Mouse (Mus musculus) G1E-ER4 (cell line): ENCODE data around the gene C1qb. TPM values are rescaled to one million over a fixed set of nuclear protein-coding genes. Genes with fewer than 3 reads are reported as not detected.

Experiments
- GATA1 ChIP-seq: IDR thresholded peaks from one replicate; pipeline ENCODE4 v1.8.0; 2012; ENCODE audit warnings: low read length, inconsistent platforms
- polyA plus RNA-seq: library from polyadenylated mRNA; stranded (reverse); fragments of >175 nt; gene quantifications from 2 replicates; pipeline ENCODE4 v1.2.3, GENCODE M21; 2012

The C1qb gene
- polyA plus RNA-seq, 1 experiment, result not detected

DNA sequence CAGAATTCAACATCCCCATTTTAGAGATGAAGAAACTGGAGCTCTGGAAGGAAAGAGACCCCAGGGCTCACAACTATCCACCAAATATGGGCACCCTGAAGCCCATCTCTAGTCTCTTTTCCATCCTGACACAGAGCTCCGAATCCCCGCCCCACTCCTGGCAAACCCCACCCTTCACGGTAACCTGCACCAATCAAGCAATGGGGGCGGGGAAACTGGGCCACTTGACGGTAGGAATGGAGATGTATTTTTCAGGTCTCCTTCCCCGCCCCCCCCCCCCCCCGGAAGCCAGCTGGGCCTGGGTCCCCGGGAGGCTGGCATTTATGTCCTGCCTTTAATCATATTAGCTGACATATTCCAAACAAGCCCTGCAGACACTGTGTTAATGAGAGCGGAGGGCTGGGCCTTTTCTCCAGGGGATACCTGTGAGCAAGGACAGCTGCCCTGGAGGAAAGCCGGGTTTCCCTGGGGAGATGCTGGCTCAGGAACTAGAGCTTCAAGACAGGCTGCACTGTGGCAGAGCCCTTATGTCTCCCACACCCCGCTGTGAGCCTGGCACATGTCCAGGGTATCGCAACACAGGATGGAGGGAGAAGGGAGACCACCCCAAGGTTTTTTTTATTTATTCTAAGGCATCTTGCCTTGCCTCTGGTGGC is 18.2 kb downstream of the C1qb start:
- TF ChIP-seq GATA1, result no peak

DNA sequence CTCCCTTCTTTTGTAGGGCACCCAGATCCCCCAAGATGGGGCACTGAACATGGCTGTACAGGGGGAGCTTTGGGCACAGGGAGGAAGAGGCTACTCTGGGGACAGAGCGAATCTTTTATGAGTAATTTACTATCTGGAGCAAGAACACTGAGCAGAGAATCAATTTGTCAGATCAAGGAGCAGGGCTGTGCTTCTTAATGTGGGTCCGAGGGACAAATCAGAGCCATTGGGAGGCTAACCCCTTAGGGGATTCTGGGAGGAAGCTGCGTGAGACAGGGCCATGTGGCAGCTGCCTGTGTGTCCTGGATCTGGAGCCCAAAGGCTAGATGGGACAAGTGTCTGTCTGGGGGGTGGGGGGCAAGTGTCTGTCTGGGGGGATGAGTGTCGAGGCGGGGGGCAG is 20.5 kb downstream of the C1qb start:
- TF ChIP-seq GATA1, result no peak

DNA sequence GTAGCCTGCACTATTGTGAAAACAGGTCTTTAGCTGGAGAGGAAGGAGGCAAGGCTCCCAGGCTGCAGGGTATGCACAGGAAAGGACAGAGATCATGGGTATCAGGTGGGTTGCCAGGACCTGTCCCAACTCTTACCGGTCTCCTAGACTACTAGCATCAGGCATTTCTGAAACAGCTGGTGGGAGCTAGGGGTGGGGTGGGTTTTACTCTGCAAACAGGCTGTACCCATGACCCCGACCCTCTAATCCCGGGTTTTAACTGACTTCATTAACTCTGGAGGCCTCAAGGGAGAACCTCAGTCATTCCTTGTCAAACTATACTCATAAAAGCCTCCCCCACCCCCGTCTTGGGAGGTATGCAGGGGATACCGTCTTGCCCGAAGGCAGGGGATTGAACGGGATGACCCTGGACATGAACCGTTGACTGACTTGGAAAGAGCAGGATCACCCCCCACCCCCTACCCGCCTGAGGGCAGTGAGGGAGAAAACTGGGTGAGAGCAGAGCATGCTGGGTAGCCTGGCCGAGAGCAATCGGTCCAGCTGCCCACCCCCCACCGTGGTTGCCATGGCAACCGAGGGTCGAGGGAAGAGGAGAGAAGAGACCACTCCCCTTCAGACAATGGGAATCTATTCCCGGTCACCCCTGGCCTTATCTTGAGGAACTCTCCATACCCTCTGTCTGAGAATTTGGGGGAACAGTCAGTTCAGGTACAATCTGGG is 21.1 kb downstream of the C1qb start:
- TF ChIP-seq GATA1, result no peak

DNA sequence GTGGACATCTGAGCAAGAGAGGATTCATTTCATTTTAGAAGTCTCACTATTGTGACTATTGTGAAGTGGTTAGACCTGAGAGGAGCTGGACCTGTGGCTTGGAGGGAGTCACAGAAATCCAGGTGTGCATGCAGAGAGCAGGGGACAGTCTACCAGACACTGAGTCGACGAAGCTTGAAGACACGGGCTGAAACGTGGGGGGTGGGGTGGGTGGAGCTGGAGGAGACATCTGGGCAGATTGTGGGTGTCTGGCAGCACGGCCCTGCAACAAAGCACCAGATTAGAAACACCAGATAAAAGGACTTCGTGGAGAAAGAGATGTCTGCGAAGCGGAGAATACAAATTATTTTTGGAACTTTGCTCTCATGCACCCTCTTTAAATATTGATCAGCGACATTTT is 22.5 kb downstream of the C1qb start:
- no peak for TF ChIP-seq GATA1

DNA sequence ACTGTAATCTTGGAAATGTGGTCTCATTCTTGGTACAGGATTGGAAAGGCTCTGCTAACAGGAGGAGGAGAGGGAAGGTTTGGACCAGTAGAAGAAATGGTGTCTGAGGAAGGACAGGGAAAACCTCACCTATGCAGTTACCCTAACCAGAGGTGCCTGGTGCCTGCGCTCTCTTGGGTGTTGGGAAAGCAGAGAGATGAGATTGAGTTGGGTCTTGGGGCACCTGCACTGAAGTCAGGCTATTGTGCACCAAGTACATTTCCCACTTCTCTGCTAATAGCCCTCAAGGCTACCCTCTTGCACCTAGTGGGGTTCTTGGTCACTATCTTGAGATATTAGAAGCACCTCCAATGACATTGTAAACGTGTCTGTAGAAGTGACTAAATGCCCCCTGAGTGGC is 23.6 kb downstream of the C1qb start:
- no peak for TF ChIP-seq GATA1

DNA sequence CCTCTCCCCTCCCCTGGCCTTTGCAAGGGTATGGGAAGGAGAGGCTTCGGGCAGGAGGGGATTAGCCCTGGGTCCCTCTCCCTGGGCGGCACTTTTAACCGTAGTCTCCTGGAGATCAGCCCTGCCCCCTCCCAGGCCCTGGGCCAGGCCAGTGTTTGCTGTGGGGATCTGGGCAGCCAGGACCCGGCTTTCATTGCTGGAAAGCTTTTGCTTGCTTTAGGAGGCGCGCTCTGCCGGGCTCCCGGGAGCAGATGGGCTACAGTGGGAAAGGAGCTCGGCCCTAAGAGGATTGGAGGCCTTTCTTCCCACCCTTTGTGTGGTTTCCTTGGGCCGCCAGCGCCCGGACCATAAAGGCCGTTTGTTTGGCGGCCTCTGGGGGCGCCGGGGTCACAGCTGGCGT is 24.2 kb downstream of the C1qb start:
- no peak for TF ChIP-seq GATA1

DNA sequence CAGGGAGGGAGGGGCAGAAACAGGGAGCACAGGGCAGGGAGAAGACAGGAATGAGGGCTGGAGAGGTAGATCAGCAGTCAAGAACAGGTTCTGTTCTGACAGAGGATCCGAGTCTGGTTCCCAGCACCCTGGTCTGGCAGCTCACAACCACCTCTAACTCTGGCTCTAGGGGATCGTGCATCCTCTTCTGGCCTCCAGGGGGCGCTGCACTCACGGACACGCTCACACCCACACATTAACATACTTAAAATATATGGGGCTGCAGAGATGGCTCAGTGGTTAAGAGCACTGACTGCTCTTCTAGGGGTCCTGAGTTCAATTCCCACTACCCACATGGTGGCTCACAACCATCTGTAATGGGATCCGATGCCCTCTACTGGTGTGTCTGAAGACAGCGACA is 26.0 kb downstream of the C1qb start:
- no peak for TF ChIP-seq GATA1

DNA sequence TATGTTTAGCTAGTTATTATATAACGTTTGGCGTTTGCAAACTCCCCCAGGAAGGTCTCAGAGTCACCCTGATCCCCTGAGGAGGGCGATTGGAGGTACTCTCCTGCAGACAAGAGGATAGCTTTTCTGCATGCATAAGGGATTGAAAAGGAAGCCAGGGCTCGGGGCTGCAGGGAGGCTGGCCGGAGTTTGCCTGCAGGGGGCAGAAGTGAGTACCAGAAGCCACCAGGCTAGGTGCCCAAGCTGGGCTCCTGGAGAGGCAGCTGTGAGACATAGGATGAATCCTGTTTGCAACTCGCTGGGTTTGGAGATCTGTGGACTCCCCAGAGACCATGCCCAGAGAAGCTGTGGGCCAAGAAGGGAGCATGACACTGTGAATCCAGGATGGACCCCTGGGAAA is 30.9 kb downstream of the C1qb start:
- TF ChIP-seq GATA1, result no peak

DNA sequence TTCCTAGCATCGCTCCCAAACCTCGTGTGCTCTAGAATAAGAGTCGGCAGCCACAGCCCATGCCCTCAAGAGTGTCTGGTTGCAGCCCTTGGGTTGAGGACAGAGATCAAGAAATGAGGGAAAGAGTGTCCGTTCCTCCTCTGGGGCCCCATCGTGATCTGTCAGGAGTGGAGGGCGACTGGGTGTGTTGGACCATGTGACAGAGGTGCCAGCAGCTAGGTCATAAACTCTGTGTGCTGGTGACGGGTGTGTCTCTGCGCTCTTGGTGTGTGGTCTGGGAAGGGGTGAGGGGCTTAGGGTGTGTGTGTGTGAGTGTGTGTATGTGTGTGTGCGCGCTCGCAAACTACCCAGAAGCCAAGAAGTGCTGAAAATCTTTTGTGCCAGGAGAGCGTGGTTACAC is 33.0 kb downstream of the C1qb start:
- TF ChIP-seq GATA1, result no peak

DNA sequence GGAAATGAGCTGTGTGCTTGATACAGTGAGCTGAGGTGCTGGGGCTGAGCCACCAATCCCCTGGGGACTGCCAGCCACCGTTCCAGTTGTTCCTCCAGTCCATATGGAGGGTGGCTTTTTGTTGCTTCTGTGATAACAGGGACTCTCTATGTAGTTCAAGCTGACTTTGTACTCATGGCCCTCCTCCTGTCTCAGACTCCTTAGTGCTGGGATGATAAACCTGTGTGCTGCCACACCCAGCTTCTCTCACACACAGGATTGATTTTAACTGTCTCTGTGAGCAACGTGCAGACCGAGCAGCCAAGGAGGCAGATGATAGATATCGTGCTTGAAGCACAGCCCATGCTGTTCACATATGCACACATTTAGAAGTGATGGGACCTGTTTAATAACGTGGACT is 33.9 kb downstream of the C1qb start:
- TF ChIP-seq GATA1, result no peak

DNA sequence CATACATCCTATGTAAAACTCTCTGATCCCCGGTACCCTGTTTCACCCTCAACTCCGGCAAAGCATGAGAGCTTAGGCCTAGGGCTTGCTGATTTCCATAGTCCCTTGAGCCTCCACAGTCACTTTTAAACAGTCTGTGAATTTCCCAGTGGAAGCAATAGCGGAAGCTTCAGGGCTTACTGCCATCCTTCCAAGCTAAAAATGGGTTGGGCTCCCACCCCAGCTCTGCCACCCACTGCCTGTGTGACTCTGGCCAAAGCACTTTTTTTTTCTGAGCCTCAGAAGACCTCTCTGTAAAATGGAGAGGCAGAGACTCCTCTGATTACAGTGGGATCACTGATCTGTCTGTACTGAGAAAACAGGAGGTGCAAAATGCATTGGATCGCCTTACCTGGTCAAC is 37.4 kb downstream of the C1qb start:
- TF ChIP-seq GATA1, result no peak

DNA sequence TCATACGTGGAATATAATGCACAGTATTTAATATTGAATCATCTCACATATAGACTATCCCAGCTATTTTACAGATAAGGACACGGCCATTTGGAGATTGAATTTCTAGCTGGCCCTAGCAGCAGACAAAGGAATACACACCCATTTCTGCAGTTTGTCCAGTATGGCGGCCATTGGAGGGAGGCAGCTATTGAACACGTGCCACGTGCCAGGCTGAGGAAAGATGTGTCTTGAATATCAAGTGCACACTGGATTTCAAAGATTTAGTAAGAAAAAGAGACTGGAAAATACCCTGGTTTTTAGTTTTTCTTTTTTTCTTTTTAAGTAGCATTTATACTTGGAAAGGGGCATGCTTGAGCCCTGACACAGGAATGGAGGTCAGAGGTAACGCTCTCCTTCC is 38.8 kb downstream of the C1qb start:
- TF ChIP-seq GATA1, result no peak

DNA sequence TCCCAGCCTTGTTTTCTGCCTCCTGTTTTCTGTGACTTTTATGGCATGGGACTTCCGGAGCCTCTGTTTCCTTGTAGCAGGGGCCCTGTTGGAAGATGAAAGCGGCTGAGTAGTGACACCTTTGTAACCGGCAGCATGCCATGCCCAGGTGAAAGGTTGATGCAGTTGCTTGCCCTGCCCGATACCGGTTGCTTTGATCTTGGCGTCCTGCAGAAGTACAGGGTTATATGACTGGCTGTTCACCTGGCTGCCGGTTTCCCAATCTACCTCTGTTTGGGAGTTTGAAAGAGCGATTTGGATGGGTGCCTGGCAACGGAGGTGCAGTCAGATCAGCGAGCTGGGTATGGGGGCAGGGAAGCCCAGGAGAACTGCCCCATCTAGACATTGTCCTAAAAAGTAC is 43.2 kb downstream of the C1qb start:
- TF ChIP-seq GATA1, result no peak

DNA sequence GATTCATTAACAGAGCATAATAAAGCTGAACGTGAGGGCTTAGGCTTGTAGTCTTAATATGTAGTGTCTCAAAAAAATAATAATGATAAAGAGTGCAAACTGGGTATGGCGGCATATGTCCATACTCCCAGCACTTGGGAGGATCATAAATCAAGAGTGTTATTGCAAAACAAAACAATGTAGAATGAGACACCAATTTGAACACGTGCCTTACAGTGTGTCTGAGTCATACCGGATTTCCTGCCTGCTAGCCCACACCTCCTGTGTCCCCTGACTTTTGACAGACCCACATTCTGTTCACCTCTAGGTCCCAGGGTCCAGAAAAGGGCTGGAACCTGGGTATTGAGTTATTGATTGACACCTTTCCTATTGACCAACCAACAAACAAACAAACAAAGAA is 44.0 kb downstream of the C1qb start:
- no peak for TF ChIP-seq GATA1

DNA sequence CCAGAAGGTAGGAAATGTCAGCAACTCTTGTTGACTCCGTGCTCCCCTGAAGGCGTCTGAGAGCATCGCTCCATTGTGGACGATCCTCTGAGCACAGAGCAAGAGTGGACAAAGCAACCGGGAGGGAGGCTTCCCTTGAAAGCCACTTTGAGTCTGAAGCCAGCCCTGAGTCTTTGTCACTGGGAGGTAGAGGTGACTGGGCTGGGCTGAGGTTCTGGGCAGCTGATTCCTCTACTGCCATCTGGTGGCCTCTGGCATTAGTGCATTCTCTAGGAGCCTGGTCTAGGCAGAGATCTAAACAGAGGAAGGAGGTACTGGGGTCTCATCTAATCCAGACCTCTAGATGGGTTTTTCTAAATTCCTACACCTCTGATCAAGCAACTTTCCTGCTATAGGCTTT is 44.9 kb downstream of the C1qb start:
- no peak for TF ChIP-seq GATA1

DNA sequence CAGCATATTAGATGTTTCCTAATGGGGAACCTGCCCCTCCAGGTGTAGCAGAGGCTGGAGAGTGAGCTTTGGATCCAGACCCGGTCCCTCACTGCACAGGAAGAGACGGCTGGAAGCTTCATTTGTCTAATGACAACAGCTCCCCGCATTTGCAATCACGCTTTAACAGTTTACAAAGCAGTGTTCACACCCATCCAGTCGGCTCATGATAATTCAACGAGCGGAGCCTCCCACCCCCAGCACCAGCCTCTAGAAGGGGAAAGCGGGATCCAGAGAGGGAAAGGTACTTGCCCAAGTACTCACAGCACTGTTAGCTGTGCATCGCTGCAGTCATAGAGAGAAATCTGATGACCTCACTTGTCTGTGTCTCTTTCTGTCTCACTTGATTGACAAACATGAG is 47.5 kb downstream of the C1qb start:
- TF ChIP-seq GATA1, result no peak

DNA sequence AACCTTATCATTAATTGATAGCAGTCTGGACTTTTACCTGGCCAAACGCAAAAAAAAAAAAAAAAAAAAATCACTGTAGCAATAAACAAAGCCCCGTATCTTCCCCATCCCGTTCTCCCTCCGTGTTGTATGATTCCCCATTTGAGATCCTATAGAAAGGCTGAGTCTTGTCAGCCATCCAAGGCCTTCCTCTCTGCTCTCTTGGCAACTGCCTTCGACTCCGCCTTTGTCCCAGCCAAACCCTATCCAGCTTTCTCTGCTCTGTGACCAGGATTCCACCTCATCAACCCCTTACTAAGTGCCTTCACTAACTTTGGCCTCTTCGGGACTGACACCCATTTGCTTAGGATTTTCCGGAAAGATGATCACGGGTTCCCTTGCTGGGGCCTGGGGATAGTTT is 48.0 kb downstream of the C1qb start:
- TF ChIP-seq GATA1, result no peak
